ENCODE assay signal across 7 mouse cellular contexts in the genomic region with DNA sequence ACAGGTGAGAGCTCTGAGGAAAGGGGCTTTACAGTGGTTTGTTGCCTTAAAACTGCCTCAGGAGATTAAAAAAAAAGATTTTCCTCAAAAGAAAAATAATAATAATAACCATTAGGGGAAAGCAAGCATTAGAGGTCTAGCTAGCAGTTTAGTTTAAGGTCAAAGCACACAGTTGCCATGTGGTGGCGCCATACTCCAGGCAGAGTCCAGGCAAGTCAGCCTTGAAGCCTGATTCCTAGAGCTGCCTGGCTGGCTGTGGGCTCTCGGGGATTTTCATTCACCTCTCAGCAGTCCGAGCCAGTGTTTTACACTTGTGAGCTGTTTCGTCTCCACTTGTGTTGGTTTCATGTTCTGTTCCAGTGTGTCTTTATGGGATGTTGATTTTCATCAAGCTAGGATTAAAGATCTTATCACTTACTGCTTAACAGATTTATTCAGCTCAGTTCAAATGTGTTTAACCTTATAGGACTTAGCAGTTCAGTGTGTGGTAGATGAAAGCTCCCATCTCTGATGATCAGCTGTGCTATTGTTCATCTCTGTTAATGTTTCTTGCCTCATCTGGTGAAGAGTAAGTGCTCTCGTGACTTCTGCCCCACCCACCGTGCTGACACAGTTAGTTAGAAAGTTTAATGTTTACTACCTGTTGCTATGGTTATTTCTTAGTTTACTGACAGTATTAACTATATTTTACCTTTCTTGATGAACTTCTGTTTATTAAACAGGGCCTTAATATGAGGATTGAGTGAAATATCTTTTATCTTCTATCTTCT. TPM values are rescaled to one million over a fixed set of nuclear protein-coding genes. Genes with fewer than 3 reads are reported as not detected.
DNase-seq lines count a peak whose midpoint lies in the region; TF ChIP-seq lines count a peak whose summit lies in the region.

No protein-coding gene starts in this region.

- in situ Hi-C loops in CH12.LX (cut with MboI; ENCODE audit: low pct_ligation_motif_present, low pct_unique_long_range_greater_than_20kb, low sequenced_read_pairs), result loop anchor here (10.0 kb wide), 1 partner anchor 145 kb away; no protein-coding TSS in a partner anchor

- dilution Hi-C loops in CH12.LX (cut with MboI; ENCODE audit: extremely low pct_ligation_motif_present, extremely low pct_unique_long_range_greater_than_20kb, low sequenced_read_pairs), result no loop called here

- no peak overlapping the region for H3K4me3 ChIP-seq in CH12.LX (replicated peaks in 1 of 3; ENCODE audit: low read depth in 2 of 3, low read length in 2 of 3, poor library complexity in 1 of 3)

- TF ChIP-seq POLR2A in CH12.LX (IDR thresholded peaks at IDR 0.05; ENCODE audit: low read depth, low read length), result no peak

- peak; percentile 75 for TF ChIP-seq RAD21 in CH12.LX (IDR thresholded peaks at IDR 0.05; ENCODE audit: low read depth, low read length)

- H3K4me2 ChIP-seq in CH12.LX (ENCODE audit: insufficient read depth, low read depth, poor library complexity, severe bottlenecking), result no peak overlapping the region

- no peaks in the 10 kb centered on the region for H3K9me3 ChIP-seq in CH12.LX (replicated peaks; ENCODE audit: low read length)

- TF ChIP-seq EP300 in CH12.LX (IDR thresholded peaks at IDR 0.05; ENCODE audit: low read length), result no peak

- no peaks in the 10 kb centered on the region for H3K4me1 ChIP-seq in CH12.LX (ENCODE audit: control insufficient read depth in 1 of 2, insufficient read depth in 2 of 2)

- no peak overlapping the region for H3K27ac ChIP-seq in CH12.LX (ENCODE audit: insufficient read depth, low read depth)

- H3K79me2 ChIP-seq in CH12.LX (replicated peaks; ENCODE audit: control insufficient read depth, extremely low read depth, insufficient read depth, poor library complexity, severe bottlenecking), result no peaks in the 10 kb centered on the region

- peak; percentile 24 to 68; a peak in 3 of 4 replicates for TF ChIP-seq CTCF in CH12.LX (conservative IDR thresholded peaks at IDR 0.05 in 1 of 2, IDR thresholded peaks at IDR 0.05 in 1 of 2; ENCODE audit: low read depth in 2 of 2, low read length in 2 of 2)

- DNase-seq in A20 (ENCODE audit: low read depth, low spot score), result peak; percentile 60
- peak; percentile 43 for DNase-seq in CH12.LX (ENCODE audit: extremely low read depth)
- DNase-seq in c-Kit-positive CD71-negative TER-119-negative erythroid progenitor cells, embryonic 14.5 days (ENCODE audit: low read depth), result peak; percentile 53
- peak; percentile 81 for DNase-seq in gastrocnemius, adult 18-20 months (ENCODE audit: low spot score)
- peak; percentile 74 to 82 for DNase-seq in kidney, postnatal 36 days
- DNase-seq in lung, postnatal 36 days, result peak; percentile 74
- DNase-seq in spleen, adult 18-20 months, result peak; percentile 26 to 62

- H3K36me3 ChIP-seq in CH12.LX (replicated peaks in 1 of 2; ENCODE audit: control insufficient read depth in 1 of 2, insufficient read depth in 1 of 2, low read length in 1 of 2), result peaks cover 66 to 93% of the 10 kb centered on the region in 2 experiments

- no peak overlapping the region for H3K9ac ChIP-seq in CH12.LX (ENCODE audit: insufficient read depth, low read depth)

- no peaks in the 10 kb centered on the region for H3K27me3 ChIP-seq in CH12.LX (replicated peaks)

TF ChIP-seq in CH12.LX, 34 proteins besides CTCF, POLR2A, EP300 and RAD21:
- no peak for TF ChIP-seq IRF4 (IDR thresholded peaks at IDR 0.05; ENCODE audit: low read depth, low read length)
- TF ChIP-seq ZMIZ1 (IDR thresholded peaks at IDR 0.05; ENCODE audit: low read depth, low read length), result no peak
- no peak for TF ChIP-seq MAFK (IDR thresholded peaks at IDR 0.05; ENCODE audit: insufficient replicate concordance, low read length)
- peak; percentile 44 for TF ChIP-seq SMC3 (IDR thresholded peaks at IDR 0.05; ENCODE audit: low read depth, low read length)
- TF ChIP-seq ZC3H11A (IDR thresholded peaks at IDR 0.05; ENCODE audit: low read depth, low read length), result no peak
TF ChIP-seq in CH12.LX: peak in this region for 1.

RNA-seq across cellular contexts. Expression of a gene that starts 21.1 kb away (rescaled TPM):
- total RNA-seq in CH12.LX (2012; rRNA removed) (27.4 and 29.7 TPM in 2 replicates), CH12.LX (2014; rRNA removed) (34.3 and 34.8 TPM in 2 replicates)
- 31.7 and 37.2 TPM in 2 replicates for polyA plus RNA-seq in CH12.LX (2012; ENCODE audit: insufficient read length, low read depth)
- 10 to 100 TPM; 16.9 to 18.7 TPM for total RNA-seq in gastrocnemius, adult 18-20 months (2021)

RNA-seq across cellular contexts. Expression of a gene that starts 33.0 kb away (rescaled TPM):
- total RNA-seq in CH12.LX (2012; rRNA removed), result 217 and 318 TPM in 2 replicates
- total RNA-seq in CH12.LX (2014; rRNA removed), result 671 and 744 TPM in 2 replicates
- polyA plus RNA-seq in CH12.LX (2012; ENCODE audit: insufficient read length, low read depth), result 821 and 920 TPM in 2 replicates
- 100 to 1,000 TPM; 747 to 765 TPM for total RNA-seq in gastrocnemius, adult 18-20 months (2021)
